16 mouse cellular contexts compared by ENCODE assay signal in genomic region chr10:78355931-78356593, GRCm38 (mm10). TPM values are rescaled to one million over a fixed set of nuclear protein-coding genes. Genes with fewer than 3 reads are reported as not detected.
DNase-seq lines count a peak whose midpoint lies in the region; ATAC-seq lines count a peak whose summit lies in the region.
"Had no signal": no experiment of that assay in that cellular context is flagged by ENCODE, and none has a peak within 500 bp of the region (broad histone marks: within the 10 kb centered on the region; RNA-seq: fewer than 3 reads in every experiment).

No protein-coding gene starts in this region.

- peaks cover 8% of the 10 kb centered on the region for H3K4me1 ChIP-seq in lung, embryonic 15.5 days
- peaks cover 30% of the 10 kb centered on the region for H3K4me1 ChIP-seq in kidney, embryonic 16.5 days (ENCODE audit: insufficient read depth, low read length)
- peaks cover 10% of the 10 kb centered on the region for H3K4me1 ChIP-seq in forebrain, embryonic 16.5 days (replicated peaks; ENCODE audit: control insufficient read depth, insufficient read depth, low read length)

- H3K27me3 ChIP-seq in lung, embryonic 15.5 days, result no peaks in the 10 kb centered on the region
- H3K27me3 ChIP-seq in kidney, embryonic 16.5 days (ENCODE audit: insufficient read depth, low read length), result no peaks in the 10 kb centered on the region
- H3K27me3 ChIP-seq in forebrain, embryonic 16.5 days (replicated peaks; ENCODE audit: control insufficient read depth, insufficient read depth, low read length), result no peaks in the 10 kb centered on the region
- H3K27me3 ChIP-seq: megakaryocyte, embryonic 14.5 days had no signal

- WGBS in lung, embryonic 15.5 days, result 41% methylated on average over 1 of the region's 1 CpGs
- WGBS in kidney, embryonic 16.5 days, result 68% methylated on average over 1 of the region's 1 CpGs
- 86% methylated on average over 1 of the region's 1 CpGs for WGBS in forebrain, embryonic 16.5 days

- H3K4me2 ChIP-seq in lung, embryonic 15.5 days, result no peak overlapping the region
- H3K4me2 ChIP-seq in kidney, embryonic 16.5 days (replicated peaks; ENCODE audit: low read depth, low read length), result no peak overlapping the region
- no peak overlapping the region for H3K4me2 ChIP-seq in forebrain, embryonic 16.5 days (ENCODE audit: low read length)
- H3K4me2 ChIP-seq: liver, embryonic 12.5 days had no signal

- DNase-seq in lung, postnatal 14 days, result no peak
- DNase-seq in forelimb bud, embryonic 11.5 days (ENCODE audit: low read depth, low spot score), result peak; percentile 37
- no peak for DNase-seq in right cerebral cortex, postnatal 10 days (ENCODE audit: low spot score in 2 of 2)
- DNase-seq: cerebellum, adult 2 months; heart, adult 11 months; heart, postnatal 10 days; right cerebral cortex, adult 18-20 months had no signal

- H3K4me3 ChIP-seq in lung, embryonic 15.5 days, result no peak overlapping the region
- H3K4me3 ChIP-seq in kidney, embryonic 16.5 days (ENCODE audit: low read length), result no peak overlapping the region
- no peak overlapping the region for H3K4me3 ChIP-seq in forebrain, embryonic 16.5 days (replicated peaks; ENCODE audit: low read length)
- H3K4me3 ChIP-seq: liver, embryonic 12.5 days; myocyte had no signal

- no peak overlapping the region for H3K9ac ChIP-seq in lung, embryonic 15.5 days
- H3K9ac ChIP-seq in kidney, embryonic 16.5 days (replicated peaks; ENCODE audit: low read length), result no peak overlapping the region
- no peak overlapping the region for H3K9ac ChIP-seq in forebrain, embryonic 16.5 days (replicated peaks; ENCODE audit: low read depth, low read length)
- H3K9ac ChIP-seq: liver, embryonic 12.5 days had no signal

- H3K36me3 ChIP-seq in lung, embryonic 15.5 days, result no peaks in the 10 kb centered on the region
- no peaks in the 10 kb centered on the region for H3K36me3 ChIP-seq in kidney, embryonic 16.5 days (ENCODE audit: insufficient read depth, low read length)
- H3K36me3 ChIP-seq in forebrain, embryonic 16.5 days (ENCODE audit: control insufficient read depth, insufficient read depth), result no peaks in the 10 kb centered on the region
- H3K36me3 ChIP-seq: liver, embryonic 12.5 days had no signal

- ATAC-seq in lung, embryonic 15.5 days (ENCODE audit: borderline replicate concordance, extremely low read depth, low FRiP score, low TSS enrichment), result no peak
- peak; percentile 72 for ATAC-seq in kidney, embryonic 16.5 days (ENCODE audit: low FRiP score, low TSS enrichment)
- peak; percentile 57; the same call in 1 of the 2 replicates for ATAC-seq in monocyte, adult 5-6 weeks (replicated peaks; ENCODE audit: insufficient number of reproducible peaks, low FRiP score, low TSS enrichment, poor library complexity, severe bottlenecking)
- ATAC-seq in forebrain, embryonic 16.5 days, result no peak
- no peak for ATAC-seq in erythroid progenitor cell, adult 5-6 weeks (replicated peaks; ENCODE audit: low FRiP score, poor library complexity, severe bottlenecking)
- ATAC-seq: liver, embryonic 12.5 days had no signal

- no peaks in the 10 kb centered on the region for H3K9me3 ChIP-seq in lung, embryonic 15.5 days
- H3K9me3 ChIP-seq in kidney, embryonic 16.5 days (ENCODE audit: low read length), result no peaks in the 10 kb centered on the region
- H3K9me3 ChIP-seq in forebrain, embryonic 16.5 days (ENCODE audit: control insufficient read depth, low read length), result no peaks in the 10 kb centered on the region
- H3K9me3 ChIP-seq: liver, embryonic 12.5 days; megakaryocyte, embryonic 14.5 days had no signal

- 0 out of 2 replicates have a peak overlapping the region, but pooled peaks have one; percentile 56 for H3K27ac ChIP-seq in lung, embryonic 15.5 days
- peak overlapping the region; percentile 91 for H3K27ac ChIP-seq in kidney, embryonic 16.5 days (ENCODE audit: low read length)
- no peak overlapping the region for H3K27ac ChIP-seq in forebrain, embryonic 16.5 days (ENCODE audit: low read length)
- H3K27ac ChIP-seq: liver, embryonic 12.5 days had no signal

RNA-seq across cellular contexts. Expression of gene Agpat3, which starts 3.8 kb away (rescaled TPM):
- 64.4 and 68.1 TPM in 2 replicates for polyA plus RNA-seq in lung, embryonic 15.5 days (2015; fragmentation: Nextera tagmentation; extraction: Ambion mirVana)
- 48.2 and 81.9 TPM in 2 replicates for polyA plus RNA-seq in kidney, embryonic 16.5 days (2015; fragmentation: Nextera tagmentation; extraction: Ambion mirVana)
- 40.0 to 87.7 TPM (median 46.4 TPM) in 3 replicates for total RNA-seq in monocyte, adult 5-6 weeks (2017)
- 71.2 and 78.2 TPM in 2 replicates for polyA plus RNA-seq in forebrain, embryonic 16.5 days (2015; fragmentation: Nextera tagmentation; extraction: Ambion mirVana)
- total RNA-seq in erythroid progenitor cell, adult 5-6 weeks (2015; ENCODE audit: low replicate concordance), result 16.6 and 24.7 TPM in 2 replicates
- 10.5 and 14.0 TPM in 2 replicates for total RNA-seq in erythroid progenitor cell, adult 5-6 weeks (2017; ENCODE audit: low replicate concordance)
- total RNA-seq: MEL had no signal

RNA-seq across cellular contexts. Expression of gene Rrp1, which starts 56.8 kb away (rescaled TPM):
- 278 and 284 TPM in 2 replicates for polyA plus RNA-seq in lung, embryonic 15.5 days (2015; fragmentation: Nextera tagmentation; extraction: Ambion mirVana)
- polyA plus RNA-seq in kidney, embryonic 16.5 days (2015; fragmentation: Nextera tagmentation; extraction: Ambion mirVana), result 325 and 328 TPM in 2 replicates
- total RNA-seq in monocyte, adult 5-6 weeks (2017), result 298 to 382 TPM (median 299 TPM) in 3 replicates
- 436 and 438 TPM in 2 replicates for polyA plus RNA-seq in forebrain, embryonic 16.5 days (2015; fragmentation: Nextera tagmentation; extraction: Ambion mirVana)
- 23.1 and 56.2 TPM in 2 replicates for total RNA-seq in erythroid progenitor cell, adult 5-6 weeks (2015; ENCODE audit: low replicate concordance)
- 61.2 and 63.2 TPM in 2 replicates for total RNA-seq in erythroid progenitor cell, adult 5-6 weeks (2017; ENCODE audit: low replicate concordance)

Comparison
In these comparisons a context has a peak if more than half of its experiments do, and no peak if none do; other contexts are left out.
1. ATAC-seq: peak in kidney, embryonic 16.5 days (single experiment) and monocyte, adult 5-6 weeks (single experiment); none in lung, embryonic 15.5 days (single experiment), forebrain, embryonic 16.5 days (single experiment) and erythroid progenitor cell, adult 5-6 weeks (single experiment).